Mouse (Mus musculus): ENCODE measurements around the gene Med14. TPM values are rescaled to one million over a fixed set of nuclear protein-coding genes. Genes with fewer than 3 reads are reported as not detected.

Med14 gene
- polyA plus RNA-seq, 1 experiment from 2014 or later, result 22.4 TPM

- DNase-seq (ENCODE audit: low spot score) (no peak), ATAC-seq (ENCODE audit: low read depth) (no peak)
- H3K4me3 ChIP-seq (ENCODE audit: low read depth, low read length), result peak overlapping the region; percentile 56
- H3K27ac ChIP-seq (replicated peaks; ENCODE audit: low read depth, low read length), result peak overlapping the region; percentile 96
- H3K4me1 ChIP-seq (ENCODE audit: control insufficient read depth, insufficient read depth, low read length), result 0 out of 2 replicates have a peak, but pooled peaks cover 6% of the 10 kb centered on the region
- peak overlapping the region; percentile 78 for H3K9ac ChIP-seq (ENCODE audit: low read depth, low read length)
- no peaks in the 10 kb centered on the region for H3K36me3 ChIP-seq (ENCODE audit: control insufficient read depth, insufficient read depth, low read length)
- WGBS, result 72% methylated on average over 3 of the region's 3 CpGs
- no peaks in the 10 kb centered on the region for H3K9me3 ChIP-seq (ENCODE audit: control insufficient read depth, low read length)
- peak overlapping the region; percentile 49 for H3K4me2 ChIP-seq (ENCODE audit: low read depth, low read length)
- peaks cover 7% of the 10 kb centered on the region for H3K27me3 ChIP-seq (replicated peaks; ENCODE audit: control insufficient read depth, insufficient read depth, low read length)
These were observed 1.4 kb upstream of the Med14 start for GRCm38 (mm10) chrX:12763127-12763834.

- Histone ChIP-seq H3K27ac (replicated peaks; ENCODE audit: low read depth, low read length) (peak overlapping the region; percentile 96), H3K9ac (ENCODE audit: low read depth, low read length) (peak overlapping the region; percentile 78), H3K4me1 (ENCODE audit: control insufficient read depth, insufficient read depth, low read length) (0 out of 2 replicates have a peak, but pooled peaks cover 6% of the 10 kb centered on the region), H3K36me3 (ENCODE audit: control insufficient read depth, insufficient read depth, low read length) (no peaks in the 10 kb centered on the region), H3K9me3 (ENCODE audit: control insufficient read depth, low read length) (no peaks in the 10 kb centered on the region), H3K4me3 (ENCODE audit: low read depth, low read length) (peak overlapping the region; percentile 56), H3K27me3 (replicated peaks; ENCODE audit: control insufficient read depth, insufficient read depth, low read length) (peaks cover 7% of the 10 kb centered on the region), H3K4me2 (ENCODE audit: low read depth, low read length) (peak overlapping the region; percentile 49)
- no peak for DNase-seq (ENCODE audit: low spot score)
- no peak for ATAC-seq (ENCODE audit: low read depth)
- 18% methylated on average over 25 of the region's 32 CpGs for WGBS
These were observed 657 bp upstream of the Med14 start for GRCm38 (mm10) chrX:12762334-12763126.

GRCm38 (mm10) chrX:12761259-12761625 is 631 bp downstream of the Med14 start:
- Histone ChIP-seq H3K9me3 (ENCODE audit: control insufficient read depth, low read length) (no peaks in the 10 kb centered on the region), H3K27me3 (replicated peaks; ENCODE audit: control insufficient read depth, insufficient read depth, low read length) (peaks cover 7% of the 10 kb centered on the region), H3K9ac (ENCODE audit: low read depth, low read length) (peak overlapping the region; percentile 78), H3K27ac (replicated peaks; ENCODE audit: low read depth, low read length) (peak overlapping the region; percentile 96), H3K4me1 (ENCODE audit: control insufficient read depth, insufficient read depth, low read length) (0 out of 2 replicates have a peak, but pooled peaks cover 6% of the 10 kb centered on the region), H3K4me3 (ENCODE audit: low read depth, low read length) (peak overlapping the region; percentile 56), H3K36me3 (ENCODE audit: control insufficient read depth, insufficient read depth, low read length) (no peaks in the 10 kb centered on the region), H3K4me2 (ENCODE audit: low read depth, low read length) (peak overlapping the region; percentile 60)
- ATAC-seq (ENCODE audit: low read depth), result peak; percentile 20
- peak; percentile 42 for DNase-seq (ENCODE audit: low spot score)
- 18% methylated on average over 10 of the region's 25 CpGs for WGBS

GRCm38 (mm10) chrX:12760501-12760900 is 1.4 kb downstream of the Med14 start:
- Histone ChIP-seq H3K4me1 (ENCODE audit: control insufficient read depth, insufficient read depth, low read length) (0 out of 2 replicates have a peak, but pooled peaks cover 6% of the 10 kb centered on the region), H3K27ac (replicated peaks; ENCODE audit: low read depth, low read length) (no peak overlapping the region), H3K9ac (ENCODE audit: low read depth, low read length) (peak overlapping the region; percentile 78), H3K9me3 (ENCODE audit: control insufficient read depth, low read length) (no peaks in the 10 kb centered on the region), H3K4me2 (ENCODE audit: low read depth, low read length) (peak overlapping the region; percentile 60), H3K36me3 (ENCODE audit: control insufficient read depth, insufficient read depth, low read length) (no peaks in the 10 kb centered on the region), H3K27me3 (replicated peaks; ENCODE audit: control insufficient read depth, insufficient read depth, low read length) (peaks cover 7% of the 10 kb centered on the region), H3K4me3 (ENCODE audit: low read depth, low read length) (peak overlapping the region; percentile 56)
- ATAC-seq (ENCODE audit: low read depth) (no peak), DNase-seq (ENCODE audit: low spot score) (no peak)
- WGBS, result 22% methylated on average over 8 of the region's 8 CpGs

- 0 out of 2 replicates have a peak, but pooled peaks cover 6% of the 10 kb centered on the region for H3K4me1 ChIP-seq (ENCODE audit: control insufficient read depth, insufficient read depth, low read length)
- no peaks in the 10 kb centered on the region for H3K36me3 ChIP-seq (ENCODE audit: control insufficient read depth, insufficient read depth, low read length)
- H3K27me3 ChIP-seq (replicated peaks; ENCODE audit: control insufficient read depth, insufficient read depth, low read length), result peaks cover 7% of the 10 kb centered on the region
- H3K4me3 ChIP-seq (ENCODE audit: low read depth, low read length), result peak overlapping the region; percentile 56; the same call in 1 of the 2 replicates
- H3K4me2 ChIP-seq (ENCODE audit: low read depth, low read length), result peak overlapping the region; percentile 60
- DNase-seq (ENCODE audit: low spot score), result peak; percentile 7
- no peak overlapping the region for H3K27ac ChIP-seq (replicated peaks; ENCODE audit: low read depth, low read length)
- WGBS, result 46% methylated on average over 5 of the region's 5 CpGs
- no peaks in the 10 kb centered on the region for H3K9me3 ChIP-seq (ENCODE audit: control insufficient read depth, low read length)
- ATAC-seq (ENCODE audit: low read depth), result no peak
- H3K9ac ChIP-seq (ENCODE audit: low read depth, low read length), result no peak overlapping the region
These were observed 2.2 kb downstream of the Med14 start for GRCm38 (mm10) chrX:12759625-12760024.

GRCm38 (mm10) chrX:12747886-12748285 is 14.0 kb downstream of the Med14 start:
- H3K9me3 ChIP-seq (ENCODE audit: control insufficient read depth, low read length), result no peaks in the 10 kb centered on the region
- 74% methylated on average over 4 of the region's 4 CpGs for WGBS
- H3K9ac ChIP-seq (ENCODE audit: low read depth, low read length), result no peak overlapping the region
- H3K4me3 ChIP-seq (ENCODE audit: low read depth, low read length), result no peak overlapping the region
- peak; percentile 15 for DNase-seq (ENCODE audit: low spot score)
- no peaks in the 10 kb centered on the region for H3K4me1 ChIP-seq (ENCODE audit: control insufficient read depth, insufficient read depth, low read length)
- H3K36me3 ChIP-seq (ENCODE audit: control insufficient read depth, insufficient read depth, low read length), result 0 out of 2 replicates have a peak, but pooled peaks cover 12% of the 10 kb centered on the region
- ATAC-seq (ENCODE audit: low read depth), result no peak
- H3K4me2 ChIP-seq (ENCODE audit: low read depth, low read length), result no peak overlapping the region
- H3K27me3 ChIP-seq (replicated peaks; ENCODE audit: control insufficient read depth, insufficient read depth, low read length), result no peaks in the 10 kb centered on the region; the same call in 1 of the 2 replicates
- no peak overlapping the region for H3K27ac ChIP-seq (replicated peaks; ENCODE audit: low read depth, low read length)

GRCm38 (mm10) chrX:12746729-12747128 is 15.1 kb downstream of the Med14 start:
- Histone ChIP-seq H3K27ac (replicated peaks; ENCODE audit: low read depth, low read length) (no peak overlapping the region), H3K9ac (ENCODE audit: low read depth, low read length) (no peak overlapping the region), H3K4me2 (ENCODE audit: low read depth, low read length) (no peak overlapping the region), H3K36me3 (ENCODE audit: control insufficient read depth, insufficient read depth, low read length) (0 out of 2 replicates have a peak, but pooled peaks cover 9% of the 10 kb centered on the region), H3K4me1 (ENCODE audit: control insufficient read depth, insufficient read depth, low read length) (no peaks in the 10 kb centered on the region), H3K9me3 (ENCODE audit: control insufficient read depth, low read length) (no peaks in the 10 kb centered on the region), H3K27me3 (replicated peaks; ENCODE audit: control insufficient read depth, insufficient read depth, low read length) (no peaks in the 10 kb centered on the region; the same call in 1 of the 2 replicates), H3K4me3 (ENCODE audit: low read depth, low read length) (no peak overlapping the region)
- ATAC-seq (ENCODE audit: low read depth) (no peak), DNase-seq (ENCODE audit: low spot score) (no peak)
- 94% methylated on average over 3 of the region's 3 CpGs for WGBS

- ATAC-seq (ENCODE audit: low read depth) (no peak), DNase-seq (ENCODE audit: low spot score) (peak; percentile 9)
- no peaks in the 10 kb centered on the region for H3K27me3 ChIP-seq (replicated peaks; ENCODE audit: control insufficient read depth, insufficient read depth, low read length)
- H3K36me3 ChIP-seq (ENCODE audit: control insufficient read depth, insufficient read depth, low read length), result 0 out of 2 replicates have a peak, but pooled peaks cover 18% of the 10 kb centered on the region
- H3K4me1 ChIP-seq (ENCODE audit: control insufficient read depth, insufficient read depth, low read length), result no peaks in the 10 kb centered on the region
- H3K4me2 ChIP-seq (ENCODE audit: low read depth, low read length), result no peak overlapping the region
- no peaks in the 10 kb centered on the region for H3K9me3 ChIP-seq (ENCODE audit: control insufficient read depth, low read length)
- H3K4me3 ChIP-seq (ENCODE audit: low read depth, low read length), result no peak overlapping the region
- H3K27ac ChIP-seq (replicated peaks; ENCODE audit: low read depth, low read length), result no peak overlapping the region
- H3K9ac ChIP-seq (ENCODE audit: low read depth, low read length), result no peak overlapping the region
These were observed 21.5 kb downstream of the Med14 start for GRCm38 (mm10) chrX:12740396-12740795.

Data from embryonic facial prominence, embryonic 14.5 days (tissue).